Mouse (Mus musculus): ENCODE data around the gene Tmem203. TPM values are rescaled to one million over a fixed set of nuclear protein-coding genes. Genes with fewer than 3 reads are reported as not detected.

Tmem203 gene
- polyA plus RNA-seq, 1 experiment from 2014 or later = 16.3 TPM

DNA sequence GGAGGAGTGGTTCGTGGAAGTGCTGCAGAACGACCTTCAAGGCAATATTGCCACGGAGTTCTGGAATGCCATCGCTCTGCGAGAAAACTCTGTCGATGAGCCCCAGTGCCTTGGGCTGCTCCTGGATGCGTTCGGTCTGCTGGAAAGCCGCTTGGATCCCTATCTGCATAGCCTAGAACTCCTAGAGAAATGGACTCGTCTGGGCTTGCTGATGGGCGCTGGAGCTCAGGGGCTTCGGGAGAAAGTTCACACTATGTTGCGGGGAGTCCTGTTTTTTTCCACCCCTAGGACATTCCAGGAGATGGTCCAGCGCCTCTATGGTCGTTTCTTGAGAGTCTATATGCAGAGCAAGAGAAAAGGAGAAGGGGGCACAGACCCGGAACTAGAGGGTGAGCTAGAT, 17.8 kb downstream of the Tmem203 start:
- WGBS = 24% methylated on average over 16 of the region's 16 CpGs
- Histone ChIP-seq H3K27ac (replicated peaks in 1 of 2; ENCODE audit: control insufficient read depth in 1 of 2, insufficient read depth in 1 of 2, low read depth in 2 of 2, low read length in 2 of 2) (no peak overlapping the region), H3K27me3 (ENCODE audit: control insufficient read depth, insufficient read depth, low read length) (no peaks in the 10 kb centered on the region), H3K4me3 (ENCODE audit: control insufficient read depth in 1 of 2, insufficient read depth in 1 of 2, low read depth in 1 of 2, low read length in 2 of 2) (peak overlapping the region; percentile 75 to 87), H3K4me1 (ENCODE audit: control insufficient read depth in 2 of 2, insufficient read depth in 2 of 2, low read length in 2 of 2) (peaks cover 12 to 22% of the 10 kb centered on the region in 2 experiments), H3K4me2 (ENCODE audit: low read length) (peak overlapping the region; percentile 92), H3K9ac (ENCODE audit: low read length) (peak overlapping the region; percentile 91), H3K9me3 (ENCODE audit: control insufficient read depth, low read length) (no peaks in the 10 kb centered on the region), H3K36me3 (ENCODE audit: control insufficient read depth, insufficient read depth, low read length) (peaks cover 79% of the 10 kb centered on the region)
- ATAC-seq (ENCODE audit: insufficient number of reproducible peaks, insufficient read depth, low FRiP score, low read depth) = no peak

DNA sequence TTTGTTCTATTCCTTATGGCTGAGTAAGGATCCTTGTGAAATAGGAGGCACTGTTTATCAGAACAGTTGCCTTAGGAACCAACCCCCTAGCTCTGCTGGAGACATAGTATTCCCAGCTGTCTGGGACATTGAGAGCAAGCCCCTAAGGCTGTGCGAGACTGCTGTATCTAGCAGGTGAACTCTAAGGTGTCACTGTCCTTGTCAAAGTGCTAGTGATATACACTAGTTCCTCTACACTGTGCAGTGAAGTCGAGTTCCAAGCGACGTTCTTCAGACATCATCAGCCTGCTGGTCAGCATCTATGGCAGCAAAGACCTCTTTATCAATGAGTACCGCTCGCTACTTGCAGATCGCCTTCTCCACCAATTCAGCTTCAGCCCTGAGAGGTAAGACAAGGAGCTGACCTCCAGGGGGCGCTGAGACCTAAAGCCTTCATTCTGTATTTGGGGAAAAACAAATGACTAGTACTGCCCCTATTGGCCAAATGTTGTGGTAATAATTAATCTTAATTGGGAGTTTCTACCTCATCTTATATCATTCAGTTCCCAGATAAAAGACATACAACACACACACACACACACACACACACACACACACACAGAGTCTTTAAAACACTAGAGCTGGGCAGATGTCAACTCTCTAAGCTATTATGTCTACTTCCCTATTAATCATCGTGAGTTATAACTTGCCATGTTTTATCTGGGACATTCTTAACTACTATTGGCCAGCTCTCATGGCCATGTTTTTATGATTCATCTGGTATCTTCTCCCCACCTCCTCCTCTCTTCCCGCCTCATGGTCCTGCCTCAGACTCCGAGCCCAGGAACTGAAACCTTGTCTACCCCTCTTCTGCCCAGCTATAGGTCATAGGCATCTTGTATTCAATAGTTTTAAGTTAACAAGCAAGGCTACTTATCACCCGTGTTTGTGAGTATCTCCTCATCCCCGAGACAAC, 24.0 kb downstream of the Tmem203 start:
- no peaks in the 10 kb centered on the region for H3K4me1 ChIP-seq (ENCODE audit: control insufficient read depth in 2 of 2, insufficient read depth in 2 of 2, low read length in 2 of 2)
- no peak overlapping the region for H3K9ac ChIP-seq (ENCODE audit: low read length)
- H3K36me3 ChIP-seq (ENCODE audit: control insufficient read depth, insufficient read depth, low read length) = peaks cover 96% of the 10 kb centered on the region
- no peak for ATAC-seq (ENCODE audit: insufficient number of reproducible peaks, insufficient read depth, low FRiP score, low read depth)
- no peaks in the 10 kb centered on the region for H3K9me3 ChIP-seq (ENCODE audit: control insufficient read depth, low read length)
- 64% methylated on average over 13 of the region's 13 CpGs for WGBS
- H3K27ac ChIP-seq (replicated peaks in 1 of 2; ENCODE audit: control insufficient read depth in 1 of 2, insufficient read depth in 1 of 2, low read depth in 2 of 2, low read length in 2 of 2) = no peak overlapping the region
- no peak overlapping the region for H3K4me3 ChIP-seq (ENCODE audit: control insufficient read depth in 1 of 2, insufficient read depth in 1 of 2, low read depth in 1 of 2, low read length in 2 of 2)
- no peaks in the 10 kb centered on the region for H3K27me3 ChIP-seq (ENCODE audit: control insufficient read depth, insufficient read depth, low read length)
- H3K4me2 ChIP-seq (ENCODE audit: low read length) = no peak overlapping the region

DNA sequence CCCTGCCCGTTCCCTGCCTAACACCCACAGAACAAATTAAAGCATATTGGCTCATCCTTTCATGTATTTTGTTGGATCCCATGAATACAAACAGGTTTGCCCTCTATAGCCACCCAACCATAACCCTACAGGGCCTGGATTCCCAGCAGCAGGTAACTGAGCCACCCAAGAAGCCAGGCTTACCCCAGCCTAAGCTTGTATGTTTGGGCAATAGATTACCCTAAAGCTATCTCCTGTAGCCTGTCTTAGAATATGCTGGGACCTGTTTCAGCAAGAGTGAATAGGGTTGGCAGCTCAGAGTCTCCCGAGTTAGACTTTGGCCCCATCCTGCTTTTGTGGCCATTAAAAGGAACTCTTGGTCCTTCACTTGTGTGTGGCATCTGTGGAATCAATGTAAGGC, 30.3 kb downstream of the Tmem203 start:
- H3K9me3 ChIP-seq (ENCODE audit: control insufficient read depth, low read length) = no peaks in the 10 kb centered on the region
- no peak overlapping the region for H3K4me3 ChIP-seq (ENCODE audit: control insufficient read depth in 1 of 2, insufficient read depth in 1 of 2, low read depth in 1 of 2, low read length in 2 of 2)
- no peak overlapping the region for H3K27ac ChIP-seq (replicated peaks in 1 of 2; ENCODE audit: control insufficient read depth in 1 of 2, insufficient read depth in 1 of 2, low read depth in 2 of 2, low read length in 2 of 2)
- peaks cover 28% of the 10 kb centered on the region for H3K27me3 ChIP-seq (ENCODE audit: control insufficient read depth, insufficient read depth, low read length)
- H3K4me1 ChIP-seq (ENCODE audit: control insufficient read depth in 2 of 2, insufficient read depth in 2 of 2, low read length in 2 of 2) = peaks cover 0 to 6% of the 10 kb centered on the region in 2 experiments; a peak in 1 of 4 replicates
- H3K36me3 ChIP-seq (ENCODE audit: control insufficient read depth, insufficient read depth, low read length) = peaks cover 56% of the 10 kb centered on the region
- H3K4me2 ChIP-seq (ENCODE audit: low read length) = no peak overlapping the region
- 89% methylated on average over 2 of the region's 2 CpGs for WGBS
- ATAC-seq (ENCODE audit: insufficient number of reproducible peaks, insufficient read depth, low FRiP score, low read depth) = no peak
- no peak overlapping the region for H3K9ac ChIP-seq (ENCODE audit: low read length)

DNA sequence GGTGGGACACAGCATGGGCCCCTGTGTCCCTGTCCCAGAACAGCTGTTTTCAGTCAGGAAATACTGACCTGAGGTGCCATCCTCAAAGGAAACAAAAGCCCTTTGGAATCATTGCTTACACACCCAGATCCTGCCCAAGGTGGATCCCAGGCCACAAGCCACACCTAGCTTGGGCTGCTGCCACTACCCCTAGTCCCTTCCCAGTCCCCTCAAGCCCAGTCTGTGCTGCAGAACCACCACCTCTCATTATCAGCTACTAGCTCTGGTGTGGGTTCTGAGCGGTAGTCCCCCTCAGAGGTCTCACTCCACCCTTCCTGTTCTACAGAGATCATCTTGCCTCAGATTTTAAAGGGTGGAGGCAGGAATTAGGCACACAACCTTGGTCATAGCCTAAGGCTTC, 31.1 kb downstream of the Tmem203 start:
- 0 out of 4 replicates have a peak overlapping the region, but pooled peaks of 1 of the 2 experiments have one; percentile 12 for H3K27ac ChIP-seq (replicated peaks in 1 of 2; ENCODE audit: control insufficient read depth in 1 of 2, insufficient read depth in 1 of 2, low read depth in 2 of 2, low read length in 2 of 2)
- no peak for ATAC-seq (ENCODE audit: insufficient number of reproducible peaks, insufficient read depth, low FRiP score, low read depth)
- peaks cover 36% of the 10 kb centered on the region for H3K27me3 ChIP-seq (ENCODE audit: control insufficient read depth, insufficient read depth, low read length)
- WGBS = 56% methylated on average over 1 of the region's 1 CpGs
- peaks cover 0 to 6% of the 10 kb centered on the region in 2 experiments; a peak in 1 of 4 replicates for H3K4me1 ChIP-seq (ENCODE audit: control insufficient read depth in 2 of 2, insufficient read depth in 2 of 2, low read length in 2 of 2)
- peaks cover 49% of the 10 kb centered on the region for H3K36me3 ChIP-seq (ENCODE audit: control insufficient read depth, insufficient read depth, low read length)
- no peak overlapping the region for H3K9ac ChIP-seq (ENCODE audit: low read length)
- H3K4me2 ChIP-seq (ENCODE audit: low read length) = no peak overlapping the region
- H3K4me3 ChIP-seq (ENCODE audit: control insufficient read depth in 1 of 2, insufficient read depth in 1 of 2, low read depth in 1 of 2, low read length in 2 of 2) = no peak overlapping the region
- no peaks in the 10 kb centered on the region for H3K9me3 ChIP-seq (ENCODE audit: control insufficient read depth, low read length)

DNA sequence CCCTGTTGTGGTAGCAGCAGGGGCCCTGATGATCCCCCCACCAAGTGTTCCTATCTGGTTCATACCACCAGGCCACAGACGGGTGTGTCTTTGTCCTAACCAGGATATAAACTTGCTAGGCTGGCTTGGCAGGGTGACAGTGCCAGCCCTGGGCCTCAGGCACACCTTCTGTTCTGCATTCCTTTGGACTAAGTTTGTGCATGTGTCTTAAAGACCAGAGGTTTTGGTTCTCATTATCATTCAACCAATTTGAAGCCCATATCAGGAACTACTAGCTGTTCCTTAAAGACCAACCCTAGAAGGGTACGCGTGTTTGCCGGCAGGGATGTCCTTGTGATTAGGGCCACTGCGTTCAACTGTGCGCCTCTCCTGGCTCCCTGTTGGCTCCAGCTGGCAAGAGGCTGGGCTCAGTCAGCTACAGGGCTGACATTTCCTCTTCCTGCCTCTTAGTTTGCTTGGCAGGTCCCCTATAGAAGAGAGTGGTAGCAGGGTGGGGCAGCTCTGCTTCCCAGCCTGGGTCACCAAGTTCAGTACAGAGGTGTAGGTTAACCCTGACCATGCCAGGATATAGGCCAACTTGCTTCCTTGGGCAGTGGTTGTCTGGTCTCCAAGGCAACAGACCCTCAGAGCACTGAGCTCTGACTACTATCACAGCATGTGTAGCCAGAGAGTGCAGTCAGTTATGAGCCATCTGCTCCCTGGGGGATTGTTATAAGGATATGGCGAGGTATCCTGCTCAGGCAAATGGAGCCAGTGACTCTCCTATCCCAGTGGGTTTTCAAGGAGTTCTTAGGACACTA, 31.8 kb downstream of the Tmem203 start:
- peak; percentile 23; the same call in 1 of the 2 replicates for ATAC-seq (ENCODE audit: insufficient number of reproducible peaks, insufficient read depth, low FRiP score, low read depth)
- Histone ChIP-seq H3K9ac (ENCODE audit: low read length) (no peak overlapping the region), H3K36me3 (ENCODE audit: control insufficient read depth, insufficient read depth, low read length) (peaks cover 45% of the 10 kb centered on the region), H3K4me2 (ENCODE audit: low read length) (no peak overlapping the region), H3K4me3 (ENCODE audit: control insufficient read depth in 1 of 2, insufficient read depth in 1 of 2, low read depth in 1 of 2, low read length in 2 of 2) (no peak overlapping the region), H3K9me3 (ENCODE audit: control insufficient read depth, low read length) (no peaks in the 10 kb centered on the region), H3K27me3 (ENCODE audit: control insufficient read depth, insufficient read depth, low read length) (peaks cover 43% of the 10 kb centered on the region), H3K27ac (replicated peaks in 1 of 2; ENCODE audit: control insufficient read depth in 1 of 2, insufficient read depth in 1 of 2, low read depth in 2 of 2, low read length in 2 of 2) (0 out of 4 replicates have a peak overlapping the region, but pooled peaks of 1 of the 2 experiments have one; percentile 12), H3K4me1 (ENCODE audit: control insufficient read depth in 2 of 2, insufficient read depth in 2 of 2, low read length in 2 of 2) (peaks cover 0 to 10% of the 10 kb centered on the region in 2 experiments; a peak in 2 of 4 replicates)
- 45% methylated on average over 7 of the region's 7 CpGs for WGBS

DNA sequence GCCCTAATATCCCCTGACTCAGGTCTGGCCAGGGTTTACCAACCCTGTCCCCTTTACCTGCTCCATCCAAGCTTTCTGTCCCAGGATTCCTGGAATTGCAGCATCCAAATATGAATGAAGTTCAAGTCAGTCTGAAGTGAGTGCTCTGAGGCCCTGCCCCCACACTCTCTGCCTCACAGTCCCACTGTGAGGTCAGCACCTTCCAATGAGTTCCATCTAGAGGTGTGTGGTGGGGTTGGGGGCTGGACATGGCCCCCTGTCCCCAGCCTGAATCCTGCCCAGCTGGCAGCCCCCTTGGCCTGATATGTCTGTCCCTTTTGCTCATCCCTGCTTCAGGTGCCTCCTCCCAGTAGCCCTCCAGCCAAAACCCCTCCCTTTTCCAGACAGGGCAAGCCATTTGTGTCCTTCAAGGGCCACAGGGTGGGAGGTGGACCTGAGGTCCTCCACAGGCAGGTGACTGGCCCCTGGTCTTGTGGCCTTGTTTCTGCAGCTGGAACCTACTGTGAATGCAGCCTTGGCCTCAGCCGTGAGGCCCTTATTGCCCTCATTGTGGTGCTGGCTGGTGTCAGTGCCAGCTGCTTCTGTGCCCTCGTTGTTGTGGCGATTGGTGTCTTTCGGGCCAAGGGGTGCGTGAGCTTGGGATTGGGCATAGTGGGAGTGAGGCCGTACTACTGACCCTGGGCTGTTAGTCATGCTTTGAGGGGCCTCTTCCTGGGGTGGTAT, 32.8 kb downstream of the Tmem203 start, which contains the start of gene Tmem210:
Tmem210 (plus strand) TSS at position 219 of the 723 bp plus-strand sequence.
- H3K27me3 ChIP-seq (ENCODE audit: control insufficient read depth, insufficient read depth, low read length) = peaks cover 54% of the 10 kb centered on the region
- no peaks in the 10 kb centered on the region for H3K9me3 ChIP-seq (ENCODE audit: control insufficient read depth, low read length)
- 79% methylated on average over 6 of the region's 6 CpGs for WGBS
- no peak within 1 kb of the TSS for H3K27ac ChIP-seq (replicated peaks in 1 of 2; ENCODE audit: control insufficient read depth in 1 of 2, insufficient read depth in 1 of 2, low read depth in 2 of 2, low read length in 2 of 2)
- H3K9ac ChIP-seq (ENCODE audit: low read length) = no peak within 1 kb of the TSS
- no peak for ATAC-seq (ENCODE audit: insufficient number of reproducible peaks, insufficient read depth, low FRiP score, low read depth)
- H3K4me3 ChIP-seq (ENCODE audit: control insufficient read depth in 1 of 2, insufficient read depth in 1 of 2, low read depth in 1 of 2, low read length in 2 of 2) = no peak within 1 kb of the TSS
- peaks cover 34% of the 10 kb centered on the region for H3K36me3 ChIP-seq (ENCODE audit: control insufficient read depth, insufficient read depth, low read length)
- no peak within 1 kb of the TSS for H3K4me2 ChIP-seq (ENCODE audit: low read length)
- H3K4me1 ChIP-seq (ENCODE audit: control insufficient read depth in 2 of 2, insufficient read depth in 2 of 2, low read length in 2 of 2) = peaks cover 0 to 16% of the 10 kb centered on the region in 2 experiments; a peak in 3 of 4 replicates

All from heart, embryonic 14.5 days (tissue).